Mouse (Mus musculus) forebrain, embryonic 14.5 days (tissue): ENCODE results near the gene Tmem170b. TPM values are rescaled to one million over a fixed set of nuclear protein-coding genes. Genes with fewer than 3 reads are reported as not detected.

Experiments used
- ATAC-seq: fragments of 200-750 bp; cut with Nextera tagmentation; 2 replicates; pipeline ENCODE4 v1.8.0; 2017; ENCODE audit warnings: mild to moderate bottlenecking, moderate library complexity
- DNase-seq: peaks from one replicate; pipeline ENCODE4 v3.0.0-alpha.2; 2015; ENCODE audit warnings: low spot score
- H3K27ac ChIP-seq: fragments of 300-500 bp; sonication (generic); 2 replicates; pipeline ENCODE4 v1.5.1; 2014; ENCODE audit warnings: low read depth, mild to moderate bottlenecking, control low read depth, low read length, moderate library complexity
- H3K27me3 ChIP-seq: fragments of 300-500 bp; sonication (generic); replicated peaks from 2 replicates; pipeline ENCODE4 v1.6.1; 2014; ENCODE audit warnings: low read length, control low read depth, mixed read lengths; ENCODE audit not compliant: control insufficient read depth, insufficient read depth
- H3K36me3 ChIP-seq: fragments of 300-500 bp; sonication (generic); 2 replicates; pipeline ENCODE4 v1.6.1; 2014; ENCODE audit warnings: low read length, control low read depth; ENCODE audit not compliant: control insufficient read depth, insufficient read depth
- H3K4me1 ChIP-seq: fragments of 300-500 bp; sonication (generic); 2 replicates; pipeline ENCODE4 v1.6.1; 2014; ENCODE audit warnings: antibody characterized with exemption, low read length, control low read depth; ENCODE audit not compliant: control insufficient read depth, insufficient read depth
- H3K4me2 ChIP-seq: fragments of 300-500 bp; sonication (generic); 2 replicates; pipeline ENCODE4 v1.6.1; 2014; ENCODE audit warnings: mild to moderate bottlenecking, control low read depth, low read length
- H3K4me3 ChIP-seq: fragments of 300-500 bp; sonication (generic); 2 replicates; pipeline ENCODE4 v1.5.1; 2014; ENCODE audit warnings: low read depth, low read length, control low read depth
- H3K9ac ChIP-seq: fragments of 300-500 bp; sonication (generic); 2 replicates; pipeline ENCODE4 v1.6.1; 2014; ENCODE audit warnings: mild to moderate bottlenecking, low read length, control low read depth, moderate library complexity
- H3K9me3 ChIP-seq: fragments of 300-500 bp; sonication (generic); replicated peaks from 2 replicates; pipeline ENCODE4 v1.6.1; 2016; ENCODE audit warnings: low read length, control low read depth, mixed read lengths; ENCODE audit not compliant: control insufficient read depth
- WGBS: fragments of 180-500 bp; shearing (Covaris S2); extraction: QIAGEN DNeasy Blood & Tissue Kit; methylation state at CpG from one replicate; pipeline ENCODE4 v1.1.7; 2014; 5-methylcytosine and 5-hydroxymethylcytosine counted together
- polyA plus RNA-seq: library from polyadenylated mRNA; unstranded; fragments of >200 nt; fragmentation: Nextera tagmentation; extraction: Ambion mirVana; gene quantifications from 2 replicates; pipeline ENCODE4 v1.2.1, GENCODE M21; 2014

Tmem170b gene
- polyA plus RNA-seq, 1 experiment from 2014 or later = 32.5 TPM

GRCm38 (mm10) chr13:41607589-41607988, 1.9 kb downstream of the Tmem170b start:
- Histone ChIP-seq H3K27ac (no peak overlapping the region), H3K36me3 (no peaks in the 10 kb centered on the region), H3K4me2 (peak overlapping the region; percentile 76), H3K9me3 (no peaks in the 10 kb centered on the region), H3K9ac (peak overlapping the region; percentile 47), H3K4me3 (peak overlapping the region; percentile 96), H3K4me1 (peaks cover 20% of the 10 kb centered on the region), H3K27me3 (no peaks in the 10 kb centered on the region)
- no peak for DNase-seq
- no peak for ATAC-seq
- 66% methylated on average over 3 of the region's 3 CpGs for WGBS

GRCm38 (mm10) chr13:41608559-41608958, 2.9 kb downstream of the Tmem170b start:
- no peak overlapping the region for H3K4me2 ChIP-seq
- H3K36me3 ChIP-seq = no peaks in the 10 kb centered on the region
- peaks cover 20% of the 10 kb centered on the region for H3K4me1 ChIP-seq
- WGBS = 74% methylated on average over 2 of the region's 2 CpGs
- DNase-seq = no peak
- H3K27me3 ChIP-seq = no peaks in the 10 kb centered on the region
- no peak overlapping the region for H3K4me3 ChIP-seq
- no peak overlapping the region for H3K27ac ChIP-seq
- H3K9me3 ChIP-seq = no peaks in the 10 kb centered on the region
- no peak for ATAC-seq
- H3K9ac ChIP-seq = peak overlapping the region; percentile 21; the same call in 1 of the 2 replicates

- no peak for ATAC-seq
- Histone ChIP-seq H3K27ac (no peak overlapping the region), H3K9me3 (no peaks in the 10 kb centered on the region), H3K4me1 (peaks cover 20% of the 10 kb centered on the region), H3K36me3 (no peaks in the 10 kb centered on the region), H3K4me3 (no peak overlapping the region), H3K27me3 (no peaks in the 10 kb centered on the region), H3K9ac (no peak overlapping the region), H3K4me2 (no peak overlapping the region)
- DNase-seq = no peak
- 90% methylated on average over 1 of the region's 1 CpGs for WGBS
These were observed 5.3 kb downstream of the Tmem170b start for GRCm38 (mm10) chr13:41611046-41611445.

GRCm38 (mm10) chr13:41614539-41614938, 8.8 kb downstream of the Tmem170b start:
- H3K27ac ChIP-seq = no peak overlapping the region
- no peak for DNase-seq
- WGBS = 83% methylated on average over 2 of the region's 2 CpGs
- no peaks in the 10 kb centered on the region for H3K36me3 ChIP-seq
- H3K4me1 ChIP-seq = no peaks in the 10 kb centered on the region
- no peak overlapping the region for H3K4me3 ChIP-seq
- H3K9me3 ChIP-seq = no peaks in the 10 kb centered on the region
- no peak for ATAC-seq
- no peaks in the 10 kb centered on the region for H3K27me3 ChIP-seq
- H3K9ac ChIP-seq = no peak overlapping the region
- no peak overlapping the region for H3K4me2 ChIP-seq

- no peak overlapping the region for H3K27ac ChIP-seq
- no peaks in the 10 kb centered on the region for H3K4me1 ChIP-seq
- H3K9me3 ChIP-seq = no peaks in the 10 kb centered on the region
- H3K36me3 ChIP-seq = no peaks in the 10 kb centered on the region
- no peaks in the 10 kb centered on the region for H3K27me3 ChIP-seq
- no peak overlapping the region for H3K4me2 ChIP-seq
- H3K9ac ChIP-seq = no peak overlapping the region
- WGBS = 42% methylated on average over 5 of the region's 5 CpGs
- DNase-seq (no peak), ATAC-seq (no peak)
- H3K4me3 ChIP-seq = no peak overlapping the region
These were observed 9.3 kb downstream of the Tmem170b start for GRCm38 (mm10) chr13:41614982-41615381.

- H3K9ac ChIP-seq = no peak overlapping the region
- no peaks in the 10 kb centered on the region for H3K27me3 ChIP-seq
- WGBS = 91% methylated on average over 4 of the region's 4 CpGs
- no peak overlapping the region for H3K4me2 ChIP-seq
- H3K27ac ChIP-seq = no peak overlapping the region
- ATAC-seq (no peak), DNase-seq (no peak)
- no peaks in the 10 kb centered on the region for H3K9me3 ChIP-seq
- no peaks in the 10 kb centered on the region for H3K36me3 ChIP-seq
- no peak overlapping the region for H3K4me3 ChIP-seq
- no peaks in the 10 kb centered on the region for H3K4me1 ChIP-seq
These were observed 13.8 kb downstream of the Tmem170b start for GRCm38 (mm10) chr13:41619470-41619869.

- no peak overlapping the region for H3K27ac ChIP-seq
- H3K4me1 ChIP-seq = no peaks in the 10 kb centered on the region
- ATAC-seq (no peak), DNase-seq (no peak)
- H3K4me2 ChIP-seq = no peak overlapping the region
- H3K9me3 ChIP-seq = no peaks in the 10 kb centered on the region
- no peaks in the 10 kb centered on the region for H3K27me3 ChIP-seq
- no peak overlapping the region for H3K4me3 ChIP-seq
- no peaks in the 10 kb centered on the region for H3K36me3 ChIP-seq
- H3K9ac ChIP-seq = no peak overlapping the region
- WGBS = 84% methylated on average over 4 of the region's 4 CpGs
These were observed 14.4 kb downstream of the Tmem170b start for GRCm38 (mm10) chr13:41620132-41620531.

GRCm38 (mm10) chr13:41624123-41624522, 18.4 kb downstream of the Tmem170b start:
- Histone ChIP-seq H3K9ac (no peak overlapping the region), H3K36me3 (0 out of 2 replicates have a peak, but pooled peaks cover 8% of the 10 kb centered on the region), H3K4me2 (no peak overlapping the region), H3K4me3 (no peak overlapping the region), H3K4me1 (peaks cover 9% of the 10 kb centered on the region; the same call in 1 of the 2 replicates), H3K27me3 (no peaks in the 10 kb centered on the region), H3K9me3 (no peaks in the 10 kb centered on the region), H3K27ac (no peak overlapping the region)
- DNase-seq (no peak), ATAC-seq (no peak)
- WGBS = 96% methylated on average over 1 of the region's 1 CpGs

- no peak for DNase-seq
- no peak overlapping the region for H3K27ac ChIP-seq
- H3K27me3 ChIP-seq = no peaks in the 10 kb centered on the region
- H3K4me3 ChIP-seq = no peak overlapping the region
- H3K9ac ChIP-seq = no peak overlapping the region
- no peaks in the 10 kb centered on the region for H3K9me3 ChIP-seq
- no peak overlapping the region for H3K4me2 ChIP-seq
- ATAC-seq = no peak
- peaks cover 10% of the 10 kb centered on the region; the same call in 1 of the 2 replicates for H3K36me3 ChIP-seq
- peaks cover 9% of the 10 kb centered on the region; the same call in 1 of the 2 replicates for H3K4me1 ChIP-seq
- 79% methylated on average over 3 of the region's 3 CpGs for WGBS
These were observed 19.5 kb downstream of the Tmem170b start for GRCm38 (mm10) chr13:41625248-41625647.
